Mouse (Mus musculus): ENCODE results near the gene Insl5. TPM values are rescaled to one million over a fixed set of nuclear protein-coding genes. Genes with fewer than 3 reads are reported as not detected.

Gene Insl5
- total RNA-seq, 1 experiment from 2014 or later, result not detected

Other genes starting within 250 kb of the Insl5 start
- 0.58 TPM in 1 of 3 replicates, not detected in the others for gene Tctex1d1, start 48.2 kb downstream of the Insl5 start, total RNA-seq (2017)
- gene Mier1, start 87.5 kb upstream of the Insl5 start, total RNA-seq (2017), result 169 to 216 TPM (median 182 TPM) in 3 replicates
- 0.75 to 1.4 TPM (median 0.86 TPM) in 3 replicates for gene Wdr78, start 87.7 kb upstream of the Insl5 start, total RNA-seq (2017)
- 5.5 to 10.6 TPM (median 8.6 TPM) in 3 replicates for gene Slc35d1, start 188.3 kb upstream of the Insl5 start, total RNA-seq (2017)

Measured in monocyte, adult 5-6 weeks (primary cell).